Mouse (Mus musculus): ENCODE results near the gene Olfr1564. TPM values are rescaled to one million over a fixed set of nuclear protein-coding genes. Genes with fewer than 3 reads are reported as not detected.
A peak's percentile ranks its signal among the peaks of the same experiment; 100 is the strongest.
"Not testable (repeated sequence)": the region's sequence is repeated elsewhere in the genome, so short reads cannot be mapped to it uniquely, and the experiment has no call there.

The Olfr1564 gene
- polyA plus RNA-seq (2015; fragmentation: Nextera tagmentation; extraction: Ambion mirVana), result 0.05 TPM in 1 of 2 replicates, not detected in the other

GRCm38 (mm10) chr17:33221590-33221989 is at the start of gene Olfr1564:
Olfr1564 (minus strand) TSS chr17:33221690.
- Histone ChIP-seq H3K27ac (replicated peaks) (no peak within 1 kb of the TSS), H3K4me3 (no peak within 1 kb of the TSS), H3K36me3 (no peaks in the 10 kb centered on the region), H3K4me1 (no peaks in the 10 kb centered on the region), H3K9me3 (peaks cover 2% of the 10 kb centered on the region; the same call in 1 of the 2 replicates), H3K4me2 (replicated peaks) (no peak within 1 kb of the TSS), H3K9ac (replicated peaks) (no peak within 1 kb of the TSS), H3K27me3 (no peaks in the 10 kb centered on the region)
- 77% methylated on average over 2 of the region's 2 CpGs for WGBS
- ATAC-seq (replicated peaks), result no peak

GRCm38 (mm10) chr17:33268907-33269306 is 47.4 kb upstream of the Olfr1564 start:
- WGBS, result 91% methylated on average over 9 of the region's 9 CpGs
- no peak overlapping the region for H3K4me3 ChIP-seq
- ATAC-seq (replicated peaks), result no peak
- no peaks in the 10 kb centered on the region for H3K9me3 ChIP-seq
- H3K4me2 ChIP-seq (replicated peaks), result no peak overlapping the region
- H3K27ac ChIP-seq (replicated peaks), result no peak overlapping the region
- H3K9ac ChIP-seq (replicated peaks), result no peak overlapping the region
- no peaks in the 10 kb centered on the region for H3K4me1 ChIP-seq
- 0 out of 2 replicates have a peak, but pooled peaks cover 5% of the 10 kb centered on the region for H3K27me3 ChIP-seq
- no peaks in the 10 kb centered on the region for H3K36me3 ChIP-seq

- Histone ChIP-seq H3K4me3 (no peak within 1 kb of the TSS), H3K27ac (replicated peaks) (no peak within 1 kb of the TSS), H3K4me1 (no peaks in the 10 kb centered on the region), H3K4me2 (replicated peaks) (no peak within 1 kb of the TSS), H3K36me3 (no peaks in the 10 kb centered on the region), H3K9me3 (no peaks in the 10 kb centered on the region), H3K27me3 (0 out of 2 replicates have a peak, but pooled peaks cover 5% of the 10 kb centered on the region), H3K9ac (replicated peaks) (no peak within 1 kb of the TSS)
- ATAC-seq (replicated peaks), result no peak
- 84% methylated on average over 1 of the region's 1 CpGs for WGBS
These were observed 42.9 kb upstream of the Olfr1564 start, which contains the start of gene Olfr63 for GRCm38 (mm10) chr17:33264376-33264775. Olfr63 (plus strand) TSS chr17:33264676.

GRCm38 (mm10) chr17:33255319-33255657 is 33.8 kb upstream of the Olfr1564 start:
- not testable (repeated sequence) for ATAC-seq (replicated peaks); H3K4me1 ChIP-seq; H3K27me3 ChIP-seq; H3K4me2 ChIP-seq (replicated peaks); H3K27ac ChIP-seq (replicated peaks); H3K4me3 ChIP-seq; H3K9me3 ChIP-seq; H3K36me3 ChIP-seq; H3K9ac ChIP-seq (replicated peaks)
- WGBS, result no CpG with 5 or more reads among the region's 2 CpGs

- not testable (repeated sequence) for H3K4me3 ChIP-seq; H3K27ac ChIP-seq (replicated peaks); H3K27me3 ChIP-seq; H3K4me1 ChIP-seq; H3K36me3 ChIP-seq; H3K9me3 ChIP-seq; H3K9ac ChIP-seq (replicated peaks)
- peak within 1 kb of the TSS; percentile 17; the same call in 1 of the 2 replicates for H3K4me2 ChIP-seq (replicated peaks)
- peak; percentile 99 for ATAC-seq (replicated peaks)
- WGBS, result 33% methylated on average over 1 of the region's 34 CpGs
These were observed 33.2 kb upstream of the Olfr1564 start, which contains the start of gene Zfp955a for GRCm38 (mm10) chr17:33254530-33255318. Zfp955a (minus strand) TSS chr17:33255145.

GRCm38 (mm10) chr17:33236646-33237045 is 15.2 kb upstream of the Olfr1564 start:
- not testable (repeated sequence) for H3K27me3 ChIP-seq; H3K27ac ChIP-seq (replicated peaks); H3K4me2 ChIP-seq (replicated peaks); H3K4me3 ChIP-seq; ATAC-seq (replicated peaks); H3K4me1 ChIP-seq; H3K9ac ChIP-seq (replicated peaks)
- H3K9me3 ChIP-seq, result peaks cover 13% of the 10 kb centered on the region
- peaks cover 14% of the 10 kb centered on the region for H3K36me3 ChIP-seq
- 98% methylated on average over 1 of the region's 1 CpGs for WGBS

- not testable (repeated sequence) for ATAC-seq (replicated peaks); H3K4me2 ChIP-seq (replicated peaks); H3K9ac ChIP-seq (replicated peaks); H3K4me1 ChIP-seq; H3K4me3 ChIP-seq; H3K27ac ChIP-seq (replicated peaks); H3K36me3 ChIP-seq; H3K27me3 ChIP-seq; H3K9me3 ChIP-seq
- no CpG with 5 or more reads among the region's 2 CpGs for WGBS
These were observed 30.5 kb downstream of the Olfr1564 start, which contains the start of gene Olfr239 for GRCm38 (mm10) chr17:33191002-33191401. Olfr239 (plus strand) TSS chr17:33191302.

GRCm38 (mm10) chr17:33168147-33168546 is 53.3 kb downstream of the Olfr1564 start, which contains the start of gene Olfr55:
Olfr55 (plus strand) TSS chr17:33168447.
- not testable (repeated sequence) for H3K4me1 ChIP-seq; H3K36me3 ChIP-seq; H3K27ac ChIP-seq (replicated peaks); H3K27me3 ChIP-seq; H3K4me3 ChIP-seq; H3K9ac ChIP-seq (replicated peaks); H3K4me2 ChIP-seq (replicated peaks); ATAC-seq (replicated peaks); H3K9me3 ChIP-seq
- WGBS, result 80% methylated on average over 1 of the region's 1 CpGs

Other genes with a start within 250 kb of the Olfr1564 start
- 22.0 and 22.6 TPM in 2 replicates for gene Zfp952, start 228.6 kb downstream of the Olfr1564 start, polyA plus RNA-seq (2015; fragmentation: Nextera tagmentation; extraction: Ambion mirVana)
- 28.8 and 30.1 TPM in 2 replicates for gene Zfp763, start 188.3 kb downstream of the Olfr1564 start, polyA plus RNA-seq (2015; fragmentation: Nextera tagmentation; extraction: Ambion mirVana)
- not detected in 2 replicates for gene 4921501E09Rik, start 153.6 kb downstream of the Olfr1564 start, polyA plus RNA-seq (2015; fragmentation: Nextera tagmentation; extraction: Ambion mirVana)
- gene Zfp563, start 132.4 kb downstream of the Olfr1564 start, polyA plus RNA-seq (2015; fragmentation: Nextera tagmentation; extraction: Ambion mirVana), result 22.5 and 25.3 TPM in 2 replicates
- gene Morc2b, start 82.0 kb downstream of the Olfr1564 start, polyA plus RNA-seq (2015; fragmentation: Nextera tagmentation; extraction: Ambion mirVana), result 0.39 and 0.51 TPM in 2 replicates
- gene Olfr55, start 53.2 kb downstream of the Olfr1564 start, polyA plus RNA-seq (2015; fragmentation: Nextera tagmentation; extraction: Ambion mirVana), result 0.04 and 0.08 TPM in 2 replicates
- gene Olfr239, start 30.4 kb downstream of the Olfr1564 start, polyA plus RNA-seq (2015; fragmentation: Nextera tagmentation; extraction: Ambion mirVana), result not detected in 2 replicates
- 25.6 and 26.2 TPM in 2 replicates for gene Zfp955a, start 33.5 kb upstream of the Olfr1564 start, polyA plus RNA-seq (2015; fragmentation: Nextera tagmentation; extraction: Ambion mirVana)
- gene Olfr63, start 43.0 kb upstream of the Olfr1564 start, polyA plus RNA-seq (2015; fragmentation: Nextera tagmentation; extraction: Ambion mirVana), result 0.05 and 0.08 TPM in 2 replicates
- 20.6 and 21.9 TPM in 2 replicates for gene Zfp955b, start 67.9 kb upstream of the Olfr1564 start, polyA plus RNA-seq (2015; fragmentation: Nextera tagmentation; extraction: Ambion mirVana)
- gene Zfp81, start 137.2 kb upstream of the Olfr1564 start, polyA plus RNA-seq (2015; fragmentation: Nextera tagmentation; extraction: Ambion mirVana), result 21.1 and 21.7 TPM in 2 replicates
- 20.2 and 20.6 TPM in 2 replicates for gene Zfp101, start 173.0 kb upstream of the Olfr1564 start, polyA plus RNA-seq (2015; fragmentation: Nextera tagmentation; extraction: Ambion mirVana)
- not detected in 2 replicates for gene Actl9, start 211.2 kb upstream of the Olfr1564 start, polyA plus RNA-seq (2015; fragmentation: Nextera tagmentation; extraction: Ambion mirVana)

All from forebrain, embryonic 15.5 days (tissue).